Mouse (Mus musculus) small intestine, adult 2 months (tissue): ENCODE data around the gene Thrb. TPM values are rescaled to one million over a fixed set of nuclear protein-coding genes. Genes with fewer than 3 reads are reported as not detected.

Experiments
- H3K27ac ChIP-seq: fragments of 200-500 bp; 2 replicates; pipeline ENCODE4 v1.5.1; 2012; ENCODE audit warnings: low read depth, low read length, control low read depth, inconsistent platforms; ENCODE audit not compliant: insufficient read depth
- H3K27me3 ChIP-seq: fragments of 200-500 bp; 2 replicates; pipeline ENCODE4 v1.6.1; 2012; ENCODE audit warnings: mild to moderate bottlenecking, moderate library complexity, low read length, inconsistent platforms; ENCODE audit not compliant: control insufficient read depth, insufficient read depth
- H3K36me3 ChIP-seq: fragments of 200-500 bp; 2 replicates; pipeline ENCODE4 v1.6.1; 2012; ENCODE audit warnings: mild to moderate bottlenecking, low read length, control low read depth, inconsistent platforms; ENCODE audit not compliant: control insufficient read depth, insufficient read depth
- H3K4me1 ChIP-seq: fragments of 200-500 bp; 2 replicates; pipeline ENCODE4 v1.6.1; 2012; ENCODE audit warnings: low read length, inconsistent platforms, mixed read lengths; ENCODE audit not compliant: control insufficient read depth, insufficient read depth, insufficient read length
- H3K4me3 ChIP-seq: fragments of 200-500 bp; 2 replicates; pipeline ENCODE4 v1.5.1; 2012; ENCODE audit warnings: low read depth, mild to moderate bottlenecking, control low read depth, inconsistent platforms, low read length, moderate library complexity
- CTCF ChIP-seq: fragments of 200-500 bp; IDR thresholded peaks from 2 replicates; pipeline ENCODE4 v1.5.1; 2012; ENCODE audit warnings: low read depth, mild to moderate bottlenecking, control low read depth, inconsistent platforms, low read length, moderate library complexity, mixed read lengths; ENCODE audit not compliant: insufficient replicate concordance, insufficient read length; ENCODE audit errors: extremely low read depth
- POLR2A ChIP-seq: fragments of 200-500 bp; IDR thresholded peaks from 2 replicates; pipeline ENCODE4 v1.6.1; 2012; ENCODE audit warnings: low read depth, mild to moderate bottlenecking, control low read depth, inconsistent platforms, low read length, moderate library complexity
- WGBS: fragments of 180-500 bp; shearing (Covaris S2); methylation state at CpG from one replicate; pipeline ENCODE4 v1.1.7; 2018; 5-methylcytosine and 5-hydroxymethylcytosine counted together
- polyA plus RNA-seq: library from polyadenylated mRNA; depleted of rRNA; stranded (reverse); fragments of >200 nt; gene quantifications from 2 replicates; pipeline ENCODE4 v1.2.3, GENCODE M21; 2012

Thrb gene
- polyA plus RNA-seq, 1 experiment = 2.5 TPM

GRCm38 (mm10) chr14:17713297-17713904 is 53.3 kb downstream of the Thrb start:
- 89% methylated on average over 7 of the region's 7 CpGs for WGBS
- Histone ChIP-seq H3K4me1 (peaks cover 2% of the 10 kb centered on the region; the same call in 1 of the 2 replicates), H3K27ac (no peak overlapping the region), H3K36me3 (no peaks in the 10 kb centered on the region), H3K4me3 (no peak overlapping the region), H3K27me3 (no peaks in the 10 kb centered on the region)
- no peak for TF ChIP-seq POLR2A
- no peak for TF ChIP-seq CTCF

GRCm38 (mm10) chr14:17719494-17719893 is 59.4 kb downstream of the Thrb start:
- 27% methylated on average over 2 of the region's 2 CpGs for WGBS
- TF ChIP-seq CTCF = no peak
- TF ChIP-seq POLR2A = no peak
- H3K4me3 ChIP-seq = no peak overlapping the region

DNA sequence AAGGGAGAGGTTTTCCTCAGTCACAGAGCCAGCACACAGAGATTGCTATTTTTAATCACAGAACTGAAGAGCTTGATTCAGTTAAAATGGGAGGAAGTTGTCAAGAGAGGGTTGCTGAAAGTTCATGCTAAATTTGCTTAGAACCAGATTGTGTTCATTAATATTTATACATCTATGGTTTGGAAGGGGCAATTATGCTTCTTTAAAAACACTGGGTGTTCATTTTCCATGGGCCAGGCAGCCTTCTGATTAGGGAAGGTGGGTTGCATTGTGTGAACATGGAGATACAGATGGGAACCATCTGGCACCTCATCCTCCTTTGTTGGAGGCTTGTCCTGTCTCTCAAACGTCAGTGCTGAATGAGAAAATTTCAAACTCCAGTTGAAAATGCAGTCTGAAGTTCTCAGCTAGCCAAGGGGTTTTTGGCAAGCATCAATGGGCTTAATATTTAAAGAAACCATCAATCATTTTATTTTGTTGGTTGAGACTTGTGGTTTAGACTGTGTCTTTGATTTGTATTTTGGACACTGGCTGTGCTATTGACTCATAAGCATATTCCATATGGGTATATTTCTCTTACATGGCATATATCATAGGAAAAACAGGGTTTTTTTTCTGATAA is 62.9 kb downstream of the Thrb start:
- Histone ChIP-seq H3K36me3 (no peaks in the 10 kb centered on the region), H3K4me3 (no peak overlapping the region), H3K27ac (no peak overlapping the region), H3K27me3 (no peaks in the 10 kb centered on the region), H3K4me1 (peaks cover 7% of the 10 kb centered on the region; the same call in 1 of the 2 replicates)
- no peak for TF ChIP-seq POLR2A
- TF ChIP-seq CTCF = no peak
- WGBS = 74% methylated on average over 1 of the region's 1 CpGs

More at GRCm38 (mm10) chr14:17719494-17719893, 59.4 kb downstream of the Thrb start:
- Histone ChIP-seq H3K27ac (no peak overlapping the region), H3K4me1 (peaks cover 7% of the 10 kb centered on the region; the same call in 1 of the 2 replicates), H3K27me3 (no peaks in the 10 kb centered on the region), H3K36me3 (no peaks in the 10 kb centered on the region)

DNA sequence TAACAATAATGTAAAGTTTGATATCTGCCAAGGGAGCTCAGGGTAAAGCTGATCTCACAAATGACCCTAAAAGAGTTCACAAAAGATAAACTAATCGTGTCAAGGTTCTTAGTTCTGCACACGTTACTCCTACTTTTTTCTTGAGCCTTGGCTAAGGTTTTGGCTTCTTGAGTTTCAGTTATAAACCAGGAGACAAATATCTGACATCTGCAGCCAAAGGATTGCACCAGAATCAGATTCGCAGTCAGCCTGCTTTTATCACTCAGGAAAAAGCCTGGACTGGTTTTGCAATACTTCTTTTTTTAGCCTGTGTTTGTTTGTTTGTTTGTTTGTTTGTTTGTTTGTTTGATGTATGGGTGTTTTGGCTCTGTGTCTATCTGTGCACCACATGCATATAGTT is 64.5 kb downstream of the Thrb start:
- Histone ChIP-seq H3K27me3 (no peaks in the 10 kb centered on the region), H3K36me3 (no peaks in the 10 kb centered on the region), H3K27ac (no peak overlapping the region), H3K4me3 (no peak overlapping the region), H3K4me1 (peaks cover 4% of the 10 kb centered on the region; the same call in 1 of the 2 replicates)
- TF ChIP-seq POLR2A = no peak
- no peak for TF ChIP-seq CTCF
- 60% methylated on average over 3 of the region's 3 CpGs for WGBS

DNA sequence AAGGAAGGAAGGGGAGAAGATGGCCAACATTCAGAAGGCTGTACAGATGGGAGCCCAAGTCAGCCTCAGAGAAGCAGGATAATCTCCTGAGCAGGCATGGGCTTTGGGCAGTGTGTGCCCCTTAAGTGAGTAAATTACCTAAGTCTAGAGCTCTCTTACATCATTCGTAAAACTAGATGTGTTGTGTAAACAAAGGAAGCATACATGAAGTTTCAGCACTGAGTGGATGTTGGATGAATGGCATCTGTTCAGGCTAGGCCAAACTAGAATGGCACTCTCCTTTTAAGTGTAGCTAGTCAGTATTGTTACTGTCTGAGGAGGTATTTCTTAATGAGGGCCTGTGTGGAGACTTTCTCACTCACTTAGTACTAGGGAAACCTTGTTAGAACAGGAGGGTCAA is 66.8 kb downstream of the Thrb start:
- 62% methylated on average over 1 of the region's 1 CpGs for WGBS
- no peaks in the 10 kb centered on the region for H3K36me3 ChIP-seq
- TF ChIP-seq CTCF (no peak), POLR2A (no peak)
- no peak overlapping the region for H3K27ac ChIP-seq
- H3K4me1 ChIP-seq = no peaks in the 10 kb centered on the region
- no peak overlapping the region for H3K4me3 ChIP-seq
- H3K27me3 ChIP-seq = no peaks in the 10 kb centered on the region

GRCm38 (mm10) chr14:17727878-17728277 is 67.8 kb downstream of the Thrb start:
- H3K36me3 ChIP-seq = no peaks in the 10 kb centered on the region
- TF ChIP-seq POLR2A (no peak), CTCF (no peak)
- no peaks in the 10 kb centered on the region for H3K27me3 ChIP-seq
- H3K27ac ChIP-seq = no peak overlapping the region
- no peak overlapping the region for H3K4me3 ChIP-seq
- no peaks in the 10 kb centered on the region for H3K4me1 ChIP-seq
- WGBS = 47% methylated on average over 4 of the region's 4 CpGs

DNA sequence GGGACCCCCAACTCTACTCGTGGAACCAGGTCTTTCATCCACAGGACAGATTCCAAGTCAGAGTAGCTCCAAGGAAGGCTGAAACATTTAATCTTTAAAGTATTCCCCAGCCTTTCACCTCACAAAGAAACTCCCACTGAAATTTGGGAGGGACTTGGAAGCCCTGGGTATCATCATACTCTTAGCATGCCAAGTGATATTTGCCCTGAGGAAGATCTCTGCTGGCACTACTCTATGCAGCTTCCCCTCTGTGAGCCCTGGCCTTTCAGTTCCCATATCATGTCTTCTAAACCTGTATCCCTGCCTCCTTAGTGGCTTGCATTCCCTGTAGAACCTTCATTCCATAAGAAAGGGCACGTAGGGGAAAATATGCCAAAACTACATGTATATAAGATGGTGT is 68.8 kb downstream of the Thrb start:
- Histone ChIP-seq H3K4me1 (peaks cover 4% of the 10 kb centered on the region; the same call in 1 of the 2 replicates), H3K27me3 (no peaks in the 10 kb centered on the region), H3K4me3 (no peak overlapping the region), H3K36me3 (no peaks in the 10 kb centered on the region), H3K27ac (no peak overlapping the region)
- no peak for TF ChIP-seq POLR2A
- no peak for TF ChIP-seq CTCF
- 89% methylated on average over 2 of the region's 2 CpGs for WGBS
